Mouse (Mus musculus) thymus, adult 18-20 months (tissue): ENCODE results near the gene Cmas.
A peak's percentile ranks its signal among the peaks of the same experiment; 100 is the strongest.

ENCODE experiments used
- DNase-seq, 2 experiments: peaks; one replicate each; pipeline ENCODE4 v3.0.0; 2022; ENCODE audit warnings: mixed read lengths in 2 of 2

The Cmas gene

GRCm38 (mm10) chr6:142793468-142793867, 37.0 kb downstream of the Cmas start:
- no peak for DNase-seq

GRCm38 (mm10) chr6:142795087-142795486, 38.6 kb downstream of the Cmas start:
- no peak for DNase-seq

DNA sequence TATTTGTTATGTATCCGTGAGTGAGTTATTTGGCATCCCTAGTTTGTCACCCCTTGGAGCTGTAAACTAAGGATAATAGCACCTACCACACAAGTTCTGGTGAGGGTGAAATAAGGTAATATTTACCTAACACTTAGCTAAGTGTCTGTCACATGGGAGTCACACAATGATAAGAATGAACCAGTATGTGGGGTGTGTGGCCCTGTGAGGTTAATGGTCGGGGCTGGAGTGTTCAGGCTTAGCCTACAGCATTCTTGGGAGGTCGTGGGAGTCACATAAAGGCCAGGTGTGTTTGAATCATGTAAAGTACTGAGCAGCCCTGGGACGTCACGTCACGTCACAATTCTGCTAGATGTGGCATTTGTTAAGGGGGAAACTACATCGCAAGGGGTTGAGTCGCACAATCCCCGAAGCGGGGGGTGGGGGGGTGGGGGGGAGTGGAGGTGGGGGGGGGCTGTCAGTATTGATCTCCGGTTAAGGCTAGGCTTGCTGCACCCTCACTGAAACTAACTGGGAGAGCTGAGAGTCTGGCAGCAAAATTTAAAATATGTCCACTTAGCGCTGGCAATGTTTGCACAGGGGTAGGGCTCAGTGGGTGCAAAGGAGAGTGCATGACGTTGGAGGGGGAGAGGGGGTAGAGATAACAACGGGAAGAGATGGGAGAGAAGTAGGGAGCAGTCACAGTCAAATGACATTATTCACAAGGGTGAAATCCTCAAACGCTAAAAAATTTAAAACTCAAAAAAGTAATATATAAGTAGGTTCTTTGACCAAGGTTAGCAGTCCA, 39.4 kb downstream of the Cmas start:
- no peak for DNase-seq

DNA sequence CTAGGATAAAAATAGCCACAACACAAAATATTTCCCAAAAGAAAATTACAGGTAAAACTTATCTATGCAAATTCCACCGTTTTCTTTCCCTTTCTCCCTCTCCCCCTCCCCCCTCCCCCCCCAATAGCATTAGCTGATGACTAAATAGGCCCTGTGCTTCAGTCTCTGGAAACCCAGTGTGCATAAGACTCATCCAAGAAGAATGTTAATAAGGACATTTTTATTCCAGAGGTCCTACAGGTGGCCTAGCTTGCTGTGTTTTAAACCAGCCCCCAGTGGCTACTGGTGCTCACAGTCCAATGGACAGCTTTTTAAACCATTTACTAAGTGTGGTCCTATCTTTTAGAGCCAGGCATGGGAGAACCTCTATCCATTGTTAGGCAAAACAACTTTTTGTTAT, 41.5 kb downstream of the Cmas start:
- no peak for DNase-seq

GRCm38 (mm10) chr6:142798837-142799236, 42.4 kb downstream of the Cmas start:
- no peak for DNase-seq

GRCm38 (mm10) chr6:142799704-142800374, 43.4 kb downstream of the Cmas start:
- no peak for DNase-seq

- no peak for DNase-seq
Measured at GRCm38 (mm10) chr6:142801687-142802086, 45.2 kb downstream of the Cmas start.

GRCm38 (mm10) chr6:142802617-142803525, 46.4 kb downstream of the Cmas start:
- no peak for DNase-seq

- DNase-seq, result no peak
Measured at GRCm38 (mm10) chr6:142804402-142804801, 47.9 kb downstream of the Cmas start, which contains the start of gene Sult6b2. Gene Sult6b2 (minus strand): TSS chr6:142804502.

DNA sequence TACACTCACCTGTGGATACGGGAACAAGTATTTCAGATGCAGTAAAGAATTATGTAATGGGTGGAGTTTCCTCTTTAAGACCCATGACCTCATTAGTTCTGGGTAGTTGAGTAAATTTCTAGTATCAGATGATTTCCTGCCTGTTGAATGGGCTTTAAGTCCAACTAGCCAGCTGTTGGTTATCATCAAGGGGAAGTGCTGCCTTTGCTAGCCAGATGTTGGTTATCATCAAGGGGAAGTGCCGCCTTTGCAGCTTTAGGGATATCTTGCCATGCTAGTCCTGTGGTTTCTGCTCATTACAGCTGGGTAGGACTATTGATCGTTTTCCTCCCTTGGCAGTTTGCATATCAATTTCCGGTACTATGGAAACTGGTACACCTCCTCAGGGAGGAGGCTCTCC, 49.8 kb downstream of the Cmas start:
- no peak for DNase-seq

GRCm38 (mm10) chr6:142809373-142810098, 53.0 kb downstream of the Cmas start:
- no peak for DNase-seq

DNA sequence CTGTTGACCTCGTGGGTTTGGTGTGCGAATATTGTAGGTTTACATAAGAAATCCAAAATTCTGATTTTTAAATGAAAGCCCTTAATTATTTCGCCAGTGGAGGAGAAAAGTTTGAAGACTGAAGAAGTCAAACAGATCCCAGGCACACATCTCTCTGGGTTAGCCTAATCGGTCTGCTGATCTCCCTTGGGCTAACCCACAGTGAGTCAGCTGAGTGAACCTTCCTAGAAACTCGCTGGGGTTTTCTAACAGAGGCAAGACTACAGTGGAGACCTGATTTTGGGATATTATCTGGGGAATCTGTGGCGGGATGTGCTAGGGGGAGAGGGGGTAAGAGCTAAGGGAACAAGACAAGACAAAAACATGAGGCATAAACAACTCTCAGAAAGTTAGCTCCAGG, 53.8 kb downstream of the Cmas start:
- DNase-seq, result no peak

DNA sequence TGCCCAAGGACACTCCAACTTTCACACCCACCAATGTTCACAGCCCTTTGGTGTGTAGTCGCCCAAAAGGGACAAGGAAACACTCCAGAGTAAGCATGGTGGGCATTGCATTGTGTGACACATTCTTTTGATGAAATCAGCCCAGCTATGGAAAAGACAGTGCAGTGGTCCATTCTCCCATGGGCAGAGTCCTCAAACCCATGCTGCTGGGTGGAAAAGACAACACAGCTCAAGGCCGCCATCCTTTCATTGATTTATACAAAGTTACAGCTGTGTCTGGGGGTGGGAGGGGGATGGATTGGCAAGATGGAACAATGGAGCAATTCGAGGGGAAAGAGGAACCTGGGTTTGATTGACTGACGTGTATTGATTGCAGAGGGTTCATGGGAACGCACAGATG, 56.5 kb downstream of the Cmas start:
- no peak for DNase-seq

- DNase-seq, result no peak
Measured at GRCm38 (mm10) chr6:142814011-142814410, 57.5 kb downstream of the Cmas start.

DNA sequence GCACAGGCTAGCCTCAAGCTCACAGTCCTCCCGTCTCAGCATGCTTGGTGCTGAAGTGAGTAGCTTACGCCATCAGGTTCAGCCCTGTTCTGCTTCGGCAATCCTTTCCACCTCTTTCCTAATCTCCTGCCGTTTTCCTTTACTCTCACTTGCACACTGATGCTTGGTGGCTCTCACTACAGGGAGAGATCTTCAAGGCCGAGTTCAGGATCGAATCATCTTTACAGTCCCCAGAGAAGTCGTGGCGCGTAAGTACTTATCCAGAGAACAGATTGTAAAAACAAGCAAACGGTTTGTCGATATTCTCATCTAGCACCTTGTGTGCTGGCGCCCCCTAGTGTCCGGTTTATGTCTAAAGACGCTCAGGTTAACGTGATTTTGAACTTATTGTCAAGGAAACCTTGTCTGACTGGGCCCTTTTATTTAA, 58.0 kb downstream of the Cmas start:
- peak; percentile 59 to 66 for DNase-seq

DNA sequence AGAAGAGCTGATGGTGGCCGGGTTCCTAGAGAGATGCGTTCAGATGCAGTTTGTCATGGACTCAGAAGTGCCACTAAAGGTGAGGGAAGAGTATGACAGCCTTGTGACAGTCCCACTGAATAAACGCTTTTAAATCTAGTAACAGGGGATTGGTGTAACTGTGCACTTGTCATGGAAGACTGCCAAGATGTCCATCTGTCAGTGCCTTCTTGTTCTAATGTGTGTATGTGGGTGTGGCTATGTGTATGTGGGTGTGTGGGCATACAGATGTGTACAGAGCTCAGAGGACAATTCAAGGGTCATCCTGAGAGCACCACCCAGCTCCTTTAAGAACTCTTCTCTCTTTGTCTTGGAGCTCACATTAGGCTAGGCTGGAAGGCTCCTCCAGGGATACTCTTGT, 59.0 kb downstream of the Cmas start:
- no peak for DNase-seq

- no peak for DNase-seq
Measured at GRCm38 (mm10) chr6:142818306-142818705, 61.8 kb downstream of the Cmas start.

DNA sequence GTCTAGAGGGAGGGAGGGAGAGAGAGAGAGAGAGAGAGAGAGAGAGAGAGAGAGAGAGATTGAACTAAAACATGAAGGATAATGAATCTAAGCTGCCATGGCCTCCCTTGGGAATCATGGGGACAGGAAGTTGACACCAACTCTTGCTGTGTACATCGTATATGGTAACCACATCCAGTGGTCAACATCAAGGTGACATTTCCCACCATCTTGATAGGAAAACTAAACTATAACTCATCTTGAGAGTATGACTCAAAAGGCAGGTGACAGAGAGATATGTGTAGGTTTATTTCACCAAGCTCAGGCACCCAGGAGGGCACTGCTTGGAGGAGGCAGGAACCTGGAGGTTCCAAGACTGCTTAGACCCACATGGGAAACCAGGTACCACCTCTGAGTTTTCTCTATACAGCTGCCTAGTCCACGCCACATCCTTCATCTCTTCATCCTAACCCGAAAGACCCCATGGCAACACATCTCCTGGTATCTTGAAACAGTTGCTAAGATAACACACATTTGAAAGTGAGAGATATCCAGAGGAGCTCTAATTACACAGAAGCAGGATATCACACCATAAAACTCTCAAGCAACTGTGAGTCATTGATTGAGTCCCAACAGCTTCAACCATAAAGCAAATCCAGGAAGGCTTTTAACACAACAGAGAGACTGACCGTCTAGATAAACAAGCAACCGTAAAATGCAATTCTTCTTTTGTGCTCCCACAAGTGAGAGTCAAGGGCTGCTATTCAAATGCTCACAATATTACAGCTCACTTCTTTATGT, 66.7 kb downstream of the Cmas start:
- no peak for DNase-seq
